Mouse (Mus musculus): ENCODE measurements around the gene Csf2. TPM values are rescaled to one million over a fixed set of nuclear protein-coding genes. Genes with fewer than 3 reads are reported as not detected.
A peak's percentile ranks its signal among the peaks of the same experiment; 100 is the strongest.
"Not testable (repeated sequence)": the region's sequence is repeated elsewhere in the genome, so short reads cannot be mapped to it uniquely, and the experiment has no call there.

Csf2 gene
- total RNA-seq (2014; fragmentation: Nextera tagmentation) (not detected in 2 replicates), total RNA-seq (2017) (not detected in 2 replicates)

DNA sequence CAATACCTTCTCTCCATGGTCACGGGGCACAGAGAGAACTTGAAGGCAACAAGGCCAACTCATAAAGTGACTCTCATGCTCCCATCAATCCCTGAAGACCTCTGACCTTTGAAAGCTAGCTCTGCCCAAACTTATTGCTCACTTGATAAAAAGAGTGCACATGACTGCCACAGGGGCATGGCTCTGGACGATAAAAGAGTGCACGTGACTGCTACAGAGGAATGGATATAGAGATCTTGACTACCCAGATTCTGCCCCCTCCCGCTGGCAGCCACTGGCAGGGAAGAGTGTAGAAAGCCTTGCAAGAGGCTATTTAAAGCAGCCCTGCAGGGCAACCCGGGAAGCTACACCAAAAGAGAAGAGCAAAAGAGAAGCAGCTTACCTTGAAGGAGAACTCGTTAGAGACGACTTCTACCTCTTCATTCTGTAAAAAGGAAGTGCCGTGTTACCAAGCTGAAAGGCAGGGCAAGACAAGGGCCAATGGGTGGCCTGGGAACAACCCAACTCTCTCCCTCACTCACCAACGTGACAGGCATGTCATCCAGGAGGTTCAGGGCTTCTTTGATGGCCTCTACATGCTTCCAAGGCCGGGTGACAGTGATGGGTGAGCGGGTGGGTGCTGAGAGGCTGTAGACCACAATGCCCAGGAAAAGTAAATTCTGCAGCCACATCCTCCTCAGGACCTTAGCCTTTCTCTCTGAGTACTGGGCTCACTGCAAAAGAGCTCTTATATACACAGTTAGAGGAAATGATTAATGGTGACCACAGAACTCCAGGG is at the start of gene Csf2:
Csf2 (minus strand) TSS at position 728 of the 778 bp plus-strand sequence.
- ATAC-seq (replicated peaks; ENCODE audit: low FRiP score, low TSS enrichment, poor library complexity, severe bottlenecking) = peak; percentile 95

DNA sequence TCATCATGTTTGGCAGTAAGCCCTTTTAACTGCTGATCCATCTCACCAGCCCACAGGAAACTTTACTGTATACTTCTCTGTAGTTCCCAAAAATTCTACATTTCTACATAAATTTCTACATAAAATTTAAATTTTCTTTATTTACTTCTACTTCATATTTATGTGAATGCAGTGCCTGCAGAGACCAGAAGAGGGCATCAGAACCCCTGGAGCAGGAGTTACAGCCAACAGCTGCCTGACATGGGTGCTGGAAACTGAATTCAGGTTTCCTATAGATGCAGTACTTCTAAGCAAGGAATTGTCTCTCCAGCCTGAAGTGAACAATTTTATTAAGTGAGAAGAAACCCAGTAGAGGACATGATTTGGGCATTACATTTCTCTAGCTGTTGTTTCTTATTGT is 49.3 kb upstream of the Csf2 start:
- no peak for ATAC-seq (replicated peaks; ENCODE audit: low FRiP score, low TSS enrichment, poor library complexity, severe bottlenecking)

DNA sequence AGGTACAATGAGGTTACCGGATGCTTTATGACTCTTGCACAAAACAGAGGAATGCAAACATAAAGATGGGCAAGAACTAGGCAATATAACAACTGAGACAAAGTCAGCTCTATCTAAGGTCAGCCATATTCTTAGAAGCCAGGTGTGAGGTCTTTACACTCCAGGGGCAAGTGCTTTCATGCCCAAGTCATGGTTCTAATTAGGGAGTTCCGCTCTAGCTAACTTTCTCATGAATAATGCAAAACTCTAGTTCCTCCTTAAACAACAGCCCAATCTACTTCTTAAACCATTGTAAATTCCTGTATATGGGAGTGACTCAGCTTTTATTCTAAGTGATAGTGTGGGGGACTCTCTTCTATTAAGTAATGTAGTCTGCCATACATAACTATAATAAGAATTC is 48.0 kb upstream of the Csf2 start:
- not testable (repeated sequence) for ATAC-seq (replicated peaks; ENCODE audit: low FRiP score, low TSS enrichment, poor library complexity, severe bottlenecking)

DNA sequence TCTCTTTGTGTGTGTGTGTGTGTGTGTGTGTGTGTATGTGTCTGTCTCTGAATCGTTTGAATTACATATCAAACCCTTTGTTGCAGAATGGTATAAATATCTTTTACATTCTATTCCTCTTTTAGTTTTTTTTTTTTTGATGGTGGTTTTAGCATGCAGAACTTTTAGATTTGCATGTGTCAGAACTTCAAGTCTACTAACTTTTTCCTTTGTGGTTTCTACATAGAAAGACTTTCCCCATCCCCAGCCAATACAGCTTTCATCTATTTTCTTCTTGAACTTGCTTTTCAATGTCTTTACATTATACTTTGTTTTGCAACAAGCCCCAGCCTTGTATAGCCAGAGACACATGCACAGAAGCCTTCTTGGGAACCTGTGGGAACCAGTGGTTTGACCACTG is 47.3 kb upstream of the Csf2 start:
- no peak for ATAC-seq (replicated peaks; ENCODE audit: low FRiP score, low TSS enrichment, poor library complexity, severe bottlenecking)

DNA sequence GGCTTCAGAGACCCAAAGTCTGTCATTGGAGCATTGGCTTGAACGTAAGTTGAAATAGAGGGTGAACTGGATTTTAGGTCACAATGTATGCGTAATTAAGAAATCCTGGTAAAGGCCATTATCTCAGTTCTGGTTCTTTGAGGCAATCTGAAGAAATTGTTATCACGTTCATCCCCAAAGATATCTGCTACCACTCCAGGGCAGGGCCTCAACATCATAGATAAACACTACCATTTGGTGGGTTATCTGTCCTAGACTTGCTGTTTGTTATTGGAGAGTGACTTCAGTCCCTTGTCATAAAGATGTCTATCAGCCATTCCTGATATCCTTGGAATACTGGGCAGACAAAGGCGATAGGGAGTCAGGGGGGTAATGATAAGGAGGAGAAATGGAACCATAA is 46.5 kb upstream of the Csf2 start:
- ATAC-seq (replicated peaks; ENCODE audit: low FRiP score, low TSS enrichment, poor library complexity, severe bottlenecking) = no peak

DNA sequence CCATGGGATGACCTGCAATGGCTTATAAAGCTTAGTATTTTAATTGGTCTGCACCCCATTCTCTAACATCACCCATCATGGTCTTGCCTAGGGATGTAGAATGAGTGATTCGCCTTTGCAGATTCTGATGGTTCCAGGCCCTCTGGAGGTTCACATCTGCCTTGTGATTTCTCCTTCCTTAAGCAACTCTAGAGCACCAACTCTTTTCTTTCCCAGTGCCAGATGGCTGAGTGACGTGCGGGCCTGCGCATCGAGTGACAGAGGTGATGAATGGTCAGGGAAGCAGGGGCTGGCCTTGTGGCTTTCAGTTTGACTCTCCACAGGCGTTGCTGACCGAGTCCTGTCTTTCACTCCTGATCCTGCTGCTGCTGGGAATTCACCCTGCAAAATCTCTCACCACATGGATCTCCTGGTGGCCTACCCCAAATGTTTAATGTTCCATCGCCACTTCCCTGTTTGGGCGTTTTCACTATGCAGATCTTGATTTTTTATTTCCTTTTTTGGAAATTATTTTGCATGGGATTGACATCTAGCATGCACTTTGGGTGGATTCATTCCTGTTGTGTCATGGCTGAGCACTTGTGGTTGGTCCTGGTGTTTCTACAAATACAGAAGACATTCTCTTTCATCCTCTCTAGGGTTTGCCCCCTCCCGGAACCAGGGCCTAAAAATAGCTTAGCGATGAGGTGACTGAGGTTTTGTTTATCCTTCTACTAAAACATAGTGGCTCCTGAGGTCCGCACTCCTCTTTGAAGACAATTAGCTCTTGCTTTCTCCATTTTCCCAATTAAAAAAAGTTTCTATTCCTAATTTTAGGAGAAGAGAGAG is 44.7 kb upstream of the Csf2 start:
- no peak for ATAC-seq (replicated peaks; ENCODE audit: low FRiP score, low TSS enrichment, poor library complexity, severe bottlenecking)

DNA sequence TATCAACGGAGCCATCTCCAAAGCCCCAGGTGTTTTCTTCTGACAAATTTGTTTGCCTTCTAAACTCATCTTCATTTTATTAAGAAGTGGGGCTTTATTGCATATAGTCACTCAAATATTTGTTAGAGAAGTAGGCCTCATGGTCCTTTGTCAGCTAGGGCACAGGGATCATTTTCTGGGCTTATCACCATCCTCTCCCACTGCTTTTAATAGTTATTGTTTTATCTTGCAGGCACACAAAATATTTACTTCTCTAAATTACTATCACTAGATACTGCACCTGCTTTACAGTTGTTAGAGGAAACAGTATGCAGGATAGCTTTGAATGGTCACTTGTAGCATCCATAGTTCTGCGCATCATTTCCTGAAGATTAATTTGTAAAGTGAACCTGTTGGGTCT is 42.7 kb upstream of the Csf2 start:
- ATAC-seq (replicated peaks; ENCODE audit: low FRiP score, low TSS enrichment, poor library complexity, severe bottlenecking) = peak; percentile 32; the same call in 1 of the 2 replicates

DNA sequence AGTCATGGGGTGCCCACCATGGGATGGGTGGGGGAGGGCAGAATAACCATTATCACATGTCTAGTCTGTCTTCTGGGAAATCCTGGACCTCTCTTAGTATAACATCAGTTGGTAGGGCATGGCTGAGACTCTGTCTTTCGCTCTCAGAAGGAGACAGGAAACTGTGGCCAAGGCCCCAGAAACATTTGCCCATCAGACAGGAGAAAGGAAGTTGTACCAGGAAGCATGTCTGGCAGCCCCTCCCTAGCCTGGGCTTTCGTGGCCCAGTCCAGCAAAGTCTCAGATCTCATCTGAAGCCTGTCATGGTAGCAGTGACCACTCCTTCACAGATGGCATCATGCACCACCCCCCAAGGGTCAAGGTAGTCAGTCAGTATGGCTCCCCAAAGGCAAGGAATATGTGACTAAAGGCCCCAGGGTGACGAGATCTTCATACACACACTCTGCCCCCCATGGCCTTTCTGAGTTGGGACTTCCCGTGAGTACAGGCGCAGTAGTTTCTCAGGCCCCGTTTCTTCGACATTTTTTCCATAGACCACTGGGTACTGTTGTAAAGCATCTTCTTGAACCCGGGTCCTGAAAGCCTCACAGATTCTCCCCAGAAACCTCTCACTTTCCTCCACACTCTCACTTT is 38.5 kb upstream of the Csf2 start:
- no peak for ATAC-seq (replicated peaks; ENCODE audit: low FRiP score, low TSS enrichment, poor library complexity, severe bottlenecking)

DNA sequence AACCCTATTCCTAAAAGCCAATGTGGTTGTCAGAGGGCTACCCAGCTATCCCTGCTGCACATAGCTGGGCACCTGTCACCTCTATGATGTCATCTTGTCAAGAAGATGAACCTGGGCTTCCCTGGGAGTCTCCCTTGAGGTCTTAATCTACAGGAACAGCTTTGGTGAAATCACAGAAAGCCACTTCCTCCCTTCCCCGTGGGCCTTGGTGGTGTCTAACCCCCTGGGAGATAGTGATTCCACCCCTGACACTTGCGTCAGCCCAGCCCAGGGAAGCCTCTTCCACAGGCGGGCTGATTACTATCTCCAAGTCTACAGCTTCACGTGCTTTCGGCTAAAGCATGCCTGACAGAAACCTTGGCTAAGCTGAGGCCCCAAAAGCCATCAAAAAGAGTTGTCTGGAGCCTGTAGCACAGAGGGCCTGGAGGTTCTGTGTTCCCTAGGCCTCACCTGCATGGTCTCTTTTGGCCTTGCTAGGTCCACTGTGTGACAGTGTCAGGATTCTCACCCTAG is 22.0 kb upstream of the Csf2 start:
- peak; percentile 41; the same call in 1 of the 2 replicates for ATAC-seq (replicated peaks; ENCODE audit: low FRiP score, low TSS enrichment, poor library complexity, severe bottlenecking)

DNA sequence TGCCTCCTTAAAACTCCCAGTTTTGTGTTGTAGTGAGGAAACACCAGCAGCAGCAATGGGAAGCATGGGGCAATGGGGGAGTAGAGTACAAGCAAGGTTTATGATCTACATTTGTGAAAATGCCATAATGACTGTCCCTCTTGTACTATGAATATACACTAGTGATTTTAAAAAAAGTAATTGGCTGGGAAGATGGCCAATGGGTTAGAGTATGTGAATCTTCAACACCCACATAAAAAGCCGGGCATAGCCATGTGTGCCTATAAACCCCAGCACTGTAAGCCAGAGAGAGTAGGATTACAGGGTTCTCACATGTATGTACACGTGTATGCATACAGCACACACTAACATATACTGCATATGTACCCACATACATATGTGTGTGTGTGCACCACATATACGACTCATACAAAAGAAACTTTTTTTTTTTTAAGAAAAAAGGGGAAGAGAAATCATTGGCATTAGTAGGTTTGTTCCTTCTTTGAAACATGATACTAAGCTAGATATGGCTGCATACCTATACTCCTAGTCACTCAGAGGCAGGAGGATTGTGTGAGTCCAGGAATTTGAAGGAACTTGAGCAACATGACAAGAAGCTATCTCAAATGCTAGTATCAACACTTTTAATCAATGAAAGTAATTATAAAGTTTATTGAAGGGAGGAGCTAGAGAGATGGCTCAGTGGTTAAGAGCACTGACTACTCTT is 19.9 kb upstream of the Csf2 start:
- no peak for ATAC-seq (replicated peaks; ENCODE audit: low FRiP score, low TSS enrichment, poor library complexity, severe bottlenecking)

DNA sequence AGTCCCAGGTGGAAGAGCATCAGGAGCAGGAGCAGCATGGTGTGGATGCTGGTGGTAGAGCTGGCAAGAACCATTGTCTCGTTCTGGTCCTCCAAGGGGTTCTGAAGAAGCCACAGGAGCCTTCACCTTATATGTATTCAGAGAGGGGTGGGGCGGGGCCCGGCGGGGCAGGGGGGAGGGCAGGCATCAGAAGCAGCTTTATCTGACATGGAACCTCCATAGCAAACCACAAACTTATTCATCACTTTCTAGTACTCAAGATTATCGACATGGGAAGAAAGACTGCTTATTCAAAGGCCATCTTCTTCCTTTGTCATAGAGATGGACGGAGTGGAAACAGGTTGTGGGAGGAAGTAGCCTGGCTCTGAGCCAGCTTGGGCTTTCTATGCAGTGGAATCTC is 17.7 kb upstream of the Csf2 start, which contains the start of gene Il3:
Il3 (minus strand) TSS at position 101 of the 400 bp plus-strand sequence.
- ATAC-seq (replicated peaks; ENCODE audit: low FRiP score, low TSS enrichment, poor library complexity, severe bottlenecking) = no peak

DNA sequence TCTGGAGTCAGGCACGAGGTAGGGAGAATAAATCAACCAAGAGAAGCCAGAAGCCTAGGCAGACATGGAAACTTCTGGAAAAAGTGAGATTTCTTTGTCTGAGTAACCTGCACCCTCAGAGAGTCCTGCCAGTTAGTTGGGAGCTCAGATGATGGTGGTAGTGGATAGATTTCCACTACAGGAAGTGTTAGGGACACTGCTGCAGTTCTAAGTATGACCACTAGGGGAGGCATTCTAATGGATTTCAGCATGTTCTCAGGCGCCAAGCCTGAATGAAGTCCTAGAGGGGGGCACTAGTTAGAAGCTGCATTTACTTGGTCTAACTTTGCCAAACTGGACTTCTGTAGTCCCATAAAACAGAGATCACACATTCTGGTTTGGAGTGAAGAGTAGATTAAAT is 15.1 kb upstream of the Csf2 start:
- peak; percentile 83 for ATAC-seq (replicated peaks; ENCODE audit: low FRiP score, low TSS enrichment, poor library complexity, severe bottlenecking)

DNA sequence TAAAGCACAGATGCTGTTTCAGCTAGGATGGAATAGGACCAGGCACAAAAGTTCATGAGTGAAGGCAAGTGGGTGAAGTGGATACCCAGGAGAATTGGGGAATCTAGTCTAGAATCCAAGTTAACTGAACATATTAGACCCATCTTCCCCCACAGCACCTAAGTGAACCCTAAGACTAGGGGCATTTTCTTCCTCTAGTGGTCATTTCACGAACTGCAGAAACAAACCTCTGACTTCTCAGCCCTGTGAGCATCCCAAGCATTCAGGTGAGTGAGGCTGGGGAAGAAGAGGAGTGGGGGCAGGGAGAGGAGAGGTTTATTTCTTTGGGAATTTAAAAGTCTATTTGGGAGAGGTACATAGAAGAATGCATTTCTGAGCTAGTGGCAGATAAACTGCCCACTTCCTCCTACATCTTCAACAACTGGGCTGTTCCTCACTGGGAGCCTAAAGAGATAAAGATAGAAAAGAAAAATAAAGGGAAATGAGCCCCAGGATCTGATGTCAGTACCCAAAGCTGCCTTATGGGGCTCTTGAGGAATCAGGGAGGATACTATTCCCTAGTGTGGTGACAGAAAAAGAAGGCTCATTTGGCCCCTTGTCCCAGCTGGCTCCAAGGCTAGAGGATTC is 14.1 kb upstream of the Csf2 start:
- peak; percentile 62; the same call in 1 of the 2 replicates for ATAC-seq (replicated peaks; ENCODE audit: low FRiP score, low TSS enrichment, poor library complexity, severe bottlenecking)

DNA sequence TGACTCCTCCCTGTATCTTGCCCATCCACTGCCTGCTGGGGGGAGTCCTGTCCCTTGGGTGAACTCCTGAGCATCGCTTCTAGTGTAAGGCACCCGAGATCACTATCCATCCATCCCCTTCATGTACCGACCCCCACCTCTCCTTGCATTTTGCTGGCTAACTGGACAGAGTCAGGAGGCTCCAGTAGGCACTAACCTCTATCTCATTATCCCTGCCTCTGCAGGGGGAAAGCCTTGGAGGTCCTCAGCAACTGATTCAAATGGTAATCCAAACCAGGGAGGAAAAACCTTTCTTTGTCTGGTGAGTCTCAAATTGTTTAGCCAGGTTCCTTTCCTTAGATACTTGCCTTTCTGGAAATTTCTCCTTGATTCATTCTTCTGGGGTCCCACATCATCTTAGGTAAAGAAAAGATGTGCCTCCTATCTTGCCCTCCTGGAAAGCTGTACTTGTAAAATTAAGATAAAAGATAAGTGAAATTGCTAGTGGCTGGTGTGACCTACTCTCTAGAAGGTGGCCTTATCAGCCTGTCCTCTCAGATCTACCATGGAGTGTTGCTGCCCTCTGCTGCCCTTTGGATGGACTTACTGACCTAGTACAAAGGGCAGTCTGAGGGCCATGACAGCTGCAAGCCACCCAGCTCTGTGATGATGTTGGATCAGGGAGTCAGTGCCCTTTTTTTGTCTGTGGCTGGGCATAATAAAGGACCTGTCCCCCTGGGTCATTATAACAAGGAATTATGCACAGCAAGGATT is 7.3 kb upstream of the Csf2 start:
- peak; percentile 93 for ATAC-seq (replicated peaks; ENCODE audit: low FRiP score, low TSS enrichment, poor library complexity, severe bottlenecking)

DNA sequence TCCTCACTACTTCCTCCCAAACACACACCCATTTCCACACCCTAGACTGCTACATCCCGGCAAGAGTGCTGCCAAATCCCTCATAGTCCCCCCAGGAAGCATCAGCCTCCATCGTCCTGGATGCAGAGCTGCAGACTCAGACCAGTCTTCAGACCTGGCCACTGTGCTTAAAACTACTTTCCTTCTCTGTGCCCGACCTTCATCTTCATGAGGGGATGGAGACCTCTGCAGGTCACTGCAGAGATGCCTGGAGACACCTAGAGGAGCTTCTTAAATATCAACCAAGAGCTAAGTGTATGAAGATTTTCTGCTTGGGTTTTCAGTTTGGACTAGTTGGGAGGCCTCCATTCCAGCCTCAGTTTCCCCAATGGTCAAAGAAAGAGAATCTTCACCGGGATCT is 4.6 kb upstream of the Csf2 start:
- ATAC-seq (replicated peaks; ENCODE audit: low FRiP score, low TSS enrichment, poor library complexity, severe bottlenecking) = no peak

DNA sequence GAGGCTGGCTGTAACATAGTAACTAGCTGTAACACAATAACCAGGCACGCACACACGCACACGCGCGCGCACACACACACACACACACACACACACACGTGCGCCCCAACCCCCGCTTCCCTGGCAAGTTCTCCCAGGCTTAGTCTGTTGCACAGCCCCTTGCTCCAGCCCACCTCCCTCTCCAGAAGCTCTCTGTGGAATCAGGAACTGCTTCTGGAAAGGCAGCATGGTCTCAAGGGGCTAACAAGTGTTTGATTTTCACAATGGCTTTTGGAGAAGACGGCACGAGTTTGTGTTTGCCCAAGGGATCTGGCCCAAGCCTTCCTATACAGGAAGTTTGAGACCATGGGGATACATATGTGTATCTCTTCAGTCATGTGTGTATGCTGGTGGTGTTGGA is 1.1 kb upstream of the Csf2 start:
- ATAC-seq (replicated peaks; ENCODE audit: low FRiP score, low TSS enrichment, poor library complexity, severe bottlenecking) = no peak

DNA sequence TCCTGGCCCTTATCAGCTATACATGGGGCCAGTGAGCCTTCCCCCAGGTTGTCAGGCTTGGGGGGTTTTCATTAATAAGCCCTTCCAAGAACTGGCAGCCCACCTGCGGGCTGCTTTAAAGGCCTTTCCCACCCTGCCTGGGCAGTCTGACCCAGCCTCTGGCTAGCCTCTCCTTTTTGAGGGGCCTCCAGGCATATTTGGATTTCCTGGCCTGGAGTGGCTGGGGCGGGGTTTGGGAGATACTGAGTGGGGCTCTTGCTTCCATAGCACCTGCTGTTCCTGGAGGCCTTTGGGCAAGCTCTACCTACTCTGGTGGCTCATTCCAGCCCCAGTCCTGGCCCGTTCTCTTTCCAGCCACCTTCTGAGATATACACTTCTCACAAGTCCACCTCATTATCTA is 281 bp upstream of the Csf2 start:
- no peak for ATAC-seq (replicated peaks; ENCODE audit: low FRiP score, low TSS enrichment, poor library complexity, severe bottlenecking)

DNA sequence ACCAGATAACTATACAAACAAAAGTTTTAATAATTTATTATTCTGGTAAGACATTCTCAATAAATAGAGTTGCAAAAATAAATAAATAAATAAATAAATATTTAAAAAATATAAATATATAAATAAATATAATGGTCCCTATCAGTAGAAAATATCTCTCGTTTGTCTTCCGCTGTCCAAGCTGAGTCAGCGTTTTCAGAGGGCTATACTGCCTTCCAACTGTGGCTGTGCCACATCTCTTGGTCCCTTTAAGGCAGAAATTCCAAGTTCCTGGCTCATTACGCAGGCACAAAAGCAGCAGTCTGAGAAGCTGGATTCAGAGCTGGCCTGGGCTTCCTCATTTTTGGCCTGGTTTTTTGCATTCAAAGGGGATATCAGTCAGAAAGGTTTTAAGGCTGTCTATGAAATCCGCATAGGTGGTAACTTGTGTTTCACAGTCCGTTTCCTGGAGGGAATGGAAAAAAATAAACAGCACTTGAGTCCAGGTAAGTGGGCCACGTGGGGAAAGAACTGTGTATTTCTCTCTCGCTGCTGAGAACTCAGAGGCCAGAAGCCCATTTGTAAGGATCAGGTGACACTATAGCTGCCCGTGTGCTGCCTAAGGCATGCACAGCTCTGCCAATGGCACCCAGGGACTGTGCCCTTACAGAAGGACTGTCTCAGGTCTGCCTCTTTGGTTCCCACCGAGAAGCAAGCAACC is 2.1 kb downstream of the Csf2 start:
- ATAC-seq (replicated peaks; ENCODE audit: low FRiP score, low TSS enrichment, poor library complexity, severe bottlenecking) = no peak
